Mouse (Mus musculus): ENCODE measurements around the gene Lzts2. TPM values are rescaled to one million over a fixed set of nuclear protein-coding genes. Genes with fewer than 3 reads are reported as not detected.
A peak's percentile ranks its signal among the peaks of the same experiment; 100 is the strongest.

Lzts2 gene
- polyA plus RNA-seq, 2 experiments, result 64.7 to 87.0 TPM

GRCm38 (mm10) chr19:45040214-45040613, 26.0 kb downstream of the Lzts2 start:
- no peak overlapping the region for H3K4me3 ChIP-seq (replicated peaks; ENCODE audit: low read length)
- TF ChIP-seq POLR2A (IDR thresholded peaks at IDR 0.05; ENCODE audit: borderline replicate concordance, extremely low read depth, insufficient read depth, insufficient read length), result no peak
- peaks cover 14% of the 10 kb centered on the region for H3K27me3 ChIP-seq (ENCODE audit: control insufficient read depth, insufficient read depth, low read length)
- H3K9me3 ChIP-seq (ENCODE audit: control insufficient read depth, low read length), result no peaks in the 10 kb centered on the region
- no peak overlapping the region for H3K27ac ChIP-seq (replicated peaks; ENCODE audit: low read depth, low read length)
- DNase-seq (ENCODE audit: low spot score) (no peak), ATAC-seq (ENCODE audit: low FRiP score, low read depth) (no peak)
- H3K9ac ChIP-seq (ENCODE audit: low read depth, low read length, severe bottlenecking), result no peak overlapping the region
- WGBS, result 49% methylated on average over 13 of the region's 13 CpGs
- no peaks in the 10 kb centered on the region for H3K36me3 ChIP-seq (ENCODE audit: control insufficient read depth, insufficient read depth, low read length)
- H3K4me2 ChIP-seq (replicated peaks; ENCODE audit: low read depth, low read length, severe bottlenecking), result no peak overlapping the region
- no peaks in the 10 kb centered on the region for H3K4me1 ChIP-seq (ENCODE audit: control insufficient read depth, insufficient read depth, low read length)

GRCm38 (mm10) chr19:45044389-45044927, 30.2 kb downstream of the Lzts2 start:
- no peak for TF ChIP-seq POLR2A (IDR thresholded peaks at IDR 0.05; ENCODE audit: borderline replicate concordance, extremely low read depth, insufficient read depth, insufficient read length)
- H3K9me3 ChIP-seq (ENCODE audit: control insufficient read depth, low read length), result no peaks in the 10 kb centered on the region
- H3K36me3 ChIP-seq (ENCODE audit: control insufficient read depth, insufficient read depth, low read length), result no peaks in the 10 kb centered on the region
- H3K4me3 ChIP-seq (replicated peaks; ENCODE audit: low read length), result no peak overlapping the region
- ATAC-seq (ENCODE audit: low FRiP score, low read depth) (no peak), DNase-seq (ENCODE audit: low spot score) (no peak)
- no peak overlapping the region for H3K27ac ChIP-seq (replicated peaks; ENCODE audit: low read depth, low read length)
- H3K9ac ChIP-seq (ENCODE audit: low read depth, low read length, severe bottlenecking), result no peak overlapping the region
- H3K27me3 ChIP-seq (ENCODE audit: control insufficient read depth, insufficient read depth, low read length), result peaks cover 24% of the 10 kb centered on the region
- 57% methylated on average over 11 of the region's 11 CpGs for WGBS
- no peak overlapping the region for H3K4me2 ChIP-seq (replicated peaks; ENCODE audit: low read depth, low read length, severe bottlenecking)
- H3K4me1 ChIP-seq (ENCODE audit: control insufficient read depth, insufficient read depth, low read length), result peaks cover 25% of the 10 kb centered on the region

GRCm38 (mm10) chr19:45045236-45045635, 31.0 kb downstream of the Lzts2 start:
- ATAC-seq (ENCODE audit: low FRiP score, low read depth), result no peak
- H3K27me3 ChIP-seq (ENCODE audit: control insufficient read depth, insufficient read depth, low read length), result peaks cover 20% of the 10 kb centered on the region

GRCm38 (mm10) chr19:45045651-45046050, 31.4 kb downstream of the Lzts2 start, which contains the start of gene Pdzd7:
Pdzd7 (minus strand) TSS chr19:45045717.
- Histone ChIP-seq H3K27me3 (ENCODE audit: control insufficient read depth, insufficient read depth, low read length) (peaks cover 20% of the 10 kb centered on the region), H3K4me1 (ENCODE audit: control insufficient read depth, insufficient read depth, low read length) (peaks cover 25% of the 10 kb centered on the region), H3K36me3 (ENCODE audit: control insufficient read depth, insufficient read depth, low read length) (0 out of 2 replicates have a peak, but pooled peaks cover 2% of the 10 kb centered on the region), H3K4me2 (replicated peaks; ENCODE audit: low read depth, low read length, severe bottlenecking) (peak within 1 kb of the TSS; percentile 87), H3K27ac (replicated peaks; ENCODE audit: low read depth, low read length) (no peak within 1 kb of the TSS), H3K9ac (ENCODE audit: low read depth, low read length, severe bottlenecking) (peak within 1 kb of the TSS; percentile 59), H3K9me3 (ENCODE audit: control insufficient read depth, low read length) (no peaks in the 10 kb centered on the region), H3K4me3 (replicated peaks; ENCODE audit: low read length) (peak within 1 kb of the TSS; percentile 49)
- WGBS, result 80% methylated on average over 5 of the region's 5 CpGs
- ATAC-seq (ENCODE audit: low FRiP score, low read depth) (no peak), DNase-seq (ENCODE audit: low spot score) (no peak)
- TF ChIP-seq POLR2A (IDR thresholded peaks at IDR 0.05; ENCODE audit: borderline replicate concordance, extremely low read depth, insufficient read depth, insufficient read length), result no peak

More at GRCm38 (mm10) chr19:45045236-45045635, 31.0 kb downstream of the Lzts2 start:
- no peak for DNase-seq (ENCODE audit: low spot score)
- Histone ChIP-seq H3K4me1 (ENCODE audit: control insufficient read depth, insufficient read depth, low read length) (peaks cover 25% of the 10 kb centered on the region), H3K4me2 (replicated peaks; ENCODE audit: low read depth, low read length, severe bottlenecking) (no peak overlapping the region), H3K9ac (ENCODE audit: low read depth, low read length, severe bottlenecking) (no peak overlapping the region), H3K36me3 (ENCODE audit: control insufficient read depth, insufficient read depth, low read length) (no peaks in the 10 kb centered on the region), H3K27ac (replicated peaks; ENCODE audit: low read depth, low read length) (no peak overlapping the region), H3K4me3 (replicated peaks; ENCODE audit: low read length) (no peak overlapping the region), H3K9me3 (ENCODE audit: control insufficient read depth, low read length) (no peaks in the 10 kb centered on the region)
- 35% methylated on average over 15 of the region's 15 CpGs for WGBS
- no peak for TF ChIP-seq POLR2A (IDR thresholded peaks at IDR 0.05; ENCODE audit: borderline replicate concordance, extremely low read depth, insufficient read depth, insufficient read length)

- DNase-seq (ENCODE audit: low spot score) (peak; percentile 83), ATAC-seq (ENCODE audit: low FRiP score, low read depth) (no peak)
- H3K4me1 ChIP-seq (ENCODE audit: control insufficient read depth, insufficient read depth, low read length), result peaks cover 25% of the 10 kb centered on the region
- peaks cover 20% of the 10 kb centered on the region for H3K27me3 ChIP-seq (ENCODE audit: control insufficient read depth, insufficient read depth, low read length)
- no peaks in the 10 kb centered on the region for H3K9me3 ChIP-seq (ENCODE audit: control insufficient read depth, low read length)
- no peak for TF ChIP-seq POLR2A (IDR thresholded peaks at IDR 0.05; ENCODE audit: borderline replicate concordance, extremely low read depth, insufficient read depth, insufficient read length)
- peak overlapping the region; percentile 87 for H3K4me2 ChIP-seq (replicated peaks; ENCODE audit: low read depth, low read length, severe bottlenecking)
- H3K27ac ChIP-seq (replicated peaks; ENCODE audit: low read depth, low read length), result peak overlapping the region; percentile 81
- WGBS, result 2% methylated on average over 34 of the region's 34 CpGs
- peak overlapping the region; percentile 59 for H3K9ac ChIP-seq (ENCODE audit: low read depth, low read length, severe bottlenecking)
- H3K4me3 ChIP-seq (replicated peaks; ENCODE audit: low read length), result peak overlapping the region; percentile 49
- H3K36me3 ChIP-seq (ENCODE audit: control insufficient read depth, insufficient read depth, low read length), result peaks cover 9% of the 10 kb centered on the region; the same call in 1 of the 2 replicates
These were observed 32.5 kb downstream of the Lzts2 start for GRCm38 (mm10) chr19:45046523-45047321.

Measured in limb, embryonic 14.5 days (tissue).